Mouse (Mus musculus) lung, postnatal 14 days (tissue): Measurements from ENCODE around the gene Olfr164.

Source experiments
- DNase-seq: peaks from one replicate; pipeline ENCODE4 v3.0.0; 2021

Olfr164 gene

DNA sequence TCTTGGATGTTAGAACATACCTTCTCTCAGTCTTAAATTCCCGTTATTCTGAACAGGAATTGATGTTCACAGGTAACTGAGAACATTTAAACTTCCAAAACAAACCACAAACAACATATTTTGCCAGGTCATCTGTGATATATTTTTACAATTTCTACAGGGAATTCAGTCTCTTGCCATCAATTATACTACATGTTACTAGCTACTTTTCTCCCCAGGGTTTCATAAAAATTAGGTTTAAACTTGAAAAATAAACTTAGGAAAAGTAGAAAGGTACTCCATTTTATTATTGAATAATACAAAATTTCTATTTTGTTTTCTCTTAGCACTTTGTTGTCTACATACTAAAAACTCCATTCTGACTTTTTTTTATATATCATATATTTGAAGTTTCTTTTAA, at the start of gene Olfr164:
Gene Olfr164 (minus strand): TSS at position 101 of the 400 bp plus-strand sequence.
- DNase-seq = no peak

DNA sequence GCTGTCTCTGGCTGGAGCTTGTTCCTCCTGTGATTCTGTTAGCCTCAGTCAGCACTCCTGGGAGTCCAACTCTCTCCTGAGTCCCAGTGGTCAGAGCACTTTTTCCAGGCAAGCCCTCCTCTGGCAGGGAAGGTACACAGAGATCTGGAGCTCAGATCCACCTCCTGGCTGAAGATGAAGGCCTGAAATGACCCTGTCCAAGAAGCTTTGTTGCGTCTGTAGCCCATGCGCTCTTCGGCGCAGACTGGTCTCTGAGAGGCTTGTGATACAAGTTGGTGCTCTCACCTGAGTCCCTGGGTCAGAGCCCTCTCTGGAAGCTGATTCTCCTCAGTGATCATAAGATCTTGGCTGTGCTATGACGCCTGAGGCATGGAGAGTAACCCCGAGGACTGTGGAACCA, 35.2 kb upstream of the Olfr164 start:
- DNase-seq = no peak

DNA sequence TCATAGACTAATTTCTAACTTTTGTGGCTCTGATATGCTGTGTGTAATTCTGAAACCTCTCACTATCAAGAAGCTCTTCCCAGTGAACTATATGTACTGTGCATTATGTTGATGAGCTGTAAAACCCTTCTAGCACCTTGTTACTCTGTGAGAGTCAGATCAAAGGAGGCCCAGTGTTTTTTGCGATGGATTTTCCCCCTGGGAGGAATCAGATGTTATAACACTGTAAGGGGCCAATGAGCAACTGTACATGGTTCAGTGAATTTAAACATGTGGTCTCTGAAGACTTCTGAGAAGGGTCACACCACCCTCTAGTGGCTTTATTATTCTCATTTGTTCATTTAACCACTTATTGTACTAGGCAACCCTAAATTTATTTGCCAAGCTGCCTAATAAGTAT, 50.6 kb downstream of the Olfr164 start:
- DNase-seq = no peak

DNA sequence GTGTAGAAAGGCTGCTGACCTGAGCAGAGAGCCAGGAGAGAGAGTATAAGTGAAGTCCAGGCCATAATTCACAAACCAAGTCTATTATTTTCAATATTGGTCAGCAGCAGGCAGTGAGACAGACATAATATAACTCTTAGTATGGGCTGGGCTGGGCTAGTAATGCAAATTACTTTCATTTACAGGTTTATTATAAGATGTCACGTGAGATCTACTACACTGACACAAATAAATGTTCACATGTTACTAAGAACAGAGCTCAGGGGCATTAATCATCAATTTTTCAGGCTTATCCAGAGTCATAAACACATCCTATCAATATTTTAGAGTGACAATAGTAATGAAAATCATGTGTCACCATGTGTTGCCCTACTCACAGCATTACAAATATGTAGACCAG, 53.1 kb downstream of the Olfr164 start:
- no peak for DNase-seq

DNA sequence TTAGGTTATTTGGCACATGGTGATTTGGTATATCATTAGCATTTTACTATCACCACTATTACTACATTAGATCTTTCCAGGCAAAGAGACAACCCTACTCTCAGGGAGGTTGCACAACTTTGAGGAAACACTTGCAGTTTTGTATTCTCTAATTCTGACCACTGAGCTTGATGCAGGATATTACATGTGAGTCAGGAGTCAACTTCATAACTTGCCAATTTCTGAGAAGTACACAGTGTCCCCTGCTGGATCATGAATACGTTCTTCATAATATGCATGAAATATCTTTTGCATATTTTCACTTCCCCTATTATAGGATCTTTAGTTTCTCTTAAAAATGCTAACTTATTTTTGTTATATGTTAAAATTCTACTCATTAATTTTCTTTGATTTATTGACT, 68.0 kb downstream of the Olfr164 start:
- no peak for DNase-seq

DNA sequence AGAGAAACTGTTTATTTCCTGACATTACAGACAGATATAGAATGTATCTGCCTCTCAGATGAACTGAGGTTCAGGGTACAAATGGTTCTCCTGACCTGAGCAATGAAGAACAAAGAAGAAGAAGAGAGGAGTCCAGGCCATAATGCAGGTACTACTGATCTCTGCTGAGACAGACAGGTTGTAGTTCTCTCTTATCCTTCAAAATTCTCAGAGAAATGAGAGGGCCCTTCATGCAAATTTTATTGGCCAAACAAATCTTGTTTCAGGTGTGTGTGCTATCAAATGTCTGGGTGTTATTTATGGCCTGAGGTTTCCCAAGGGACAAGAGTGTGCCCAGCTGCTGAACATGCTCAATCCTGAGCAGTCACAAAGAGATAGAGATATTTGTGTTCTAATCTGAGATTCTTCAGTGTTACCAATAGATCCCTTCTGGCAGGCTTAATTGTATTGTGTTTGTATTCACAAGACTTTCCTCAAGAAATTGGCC, 72.3 kb downstream of the Olfr164 start:
- no peak for DNase-seq

DNA sequence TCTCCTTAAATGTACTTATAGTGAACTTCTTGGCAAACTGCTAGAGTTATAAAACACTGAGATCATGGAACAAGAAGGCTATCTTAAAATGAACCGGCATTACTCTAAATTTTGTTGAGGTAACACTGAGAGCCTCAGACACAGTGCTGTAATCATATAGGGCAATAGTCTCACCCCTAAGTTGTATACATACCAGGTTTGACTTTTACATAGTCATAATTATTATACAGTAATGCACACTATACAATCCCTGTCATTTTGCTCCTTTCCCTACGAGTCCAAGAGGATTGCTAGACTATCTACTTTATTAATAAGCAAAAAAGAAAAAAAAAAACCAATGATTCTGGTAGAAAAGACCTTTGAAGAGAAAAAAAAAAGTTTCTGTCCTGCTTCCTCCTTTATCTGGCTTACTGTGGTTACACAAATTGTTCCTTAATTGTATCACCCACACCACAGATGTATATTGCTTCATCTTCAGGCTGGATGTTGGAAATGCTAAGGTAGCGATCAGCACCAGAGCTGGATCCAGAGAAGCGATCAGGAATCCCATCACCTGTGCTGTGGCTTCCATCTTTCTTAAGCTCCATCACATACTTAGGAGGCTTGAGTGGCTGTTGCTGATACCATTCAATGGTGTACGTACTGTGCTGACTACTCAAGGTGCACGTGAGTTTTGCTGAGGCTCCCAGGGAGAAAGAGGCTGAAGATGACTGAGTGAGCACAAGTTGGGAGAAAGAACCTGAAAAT, 72.9 kb downstream of the Olfr164 start:
- DNase-seq = no peak

DNA sequence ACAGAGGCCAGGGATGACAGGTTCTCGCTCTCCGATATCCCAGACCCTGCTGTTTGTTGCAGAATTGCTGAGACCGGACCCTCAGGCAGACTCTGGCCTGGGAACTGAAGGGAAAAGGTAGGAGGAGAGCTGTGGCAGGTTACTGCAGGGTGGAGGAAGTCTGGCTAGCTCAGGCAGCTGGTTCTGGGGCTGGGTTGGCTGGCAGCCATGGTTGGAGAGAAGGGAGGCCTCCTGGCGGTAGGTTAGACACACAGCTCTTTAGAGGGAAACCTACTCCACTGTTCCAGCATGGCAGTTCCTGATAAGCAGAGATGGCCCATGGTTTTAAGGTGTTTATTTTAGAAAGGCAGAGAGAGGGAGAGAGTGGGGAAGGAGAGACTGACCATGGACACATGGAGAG, 77.1 kb downstream of the Olfr164 start:
- DNase-seq = no peak
